Mouse (Mus musculus) thymus, adult 18-20 months (tissue): Measurements from ENCODE around the gene 1110032A03Rik.
A peak's percentile ranks its signal among the peaks of the same experiment; 100 is the strongest.

Source experiments
- DNase-seq, 2 experiments: peaks; one replicate each; pipeline ENCODE4 v3.0.0; 2022; ENCODE audit warnings: mixed read lengths in 2 of 2

Gene 1110032A03Rik

GRCm38 (mm10) chr9:50770011-50770410 lies 5.3 kb downstream of the 1110032A03Rik start:
- no peak for DNase-seq

GRCm38 (mm10) chr9:50768107-50769002 lies 7.0 kb downstream of the 1110032A03Rik start, which contains the start of gene Fdxacb1:
Fdxacb1 (plus strand) TSS chr9:50768236.
- DNase-seq, result peak; percentile 94 to 97

GRCm38 (mm10) chr9:50767531-50768106 lies 7.7 kb downstream of the 1110032A03Rik start:
- DNase-seq, result no peak

- no peak for DNase-seq
Measured at GRCm38 (mm10) chr9:50763331-50763730, 12.0 kb downstream of the 1110032A03Rik start.

GRCm38 (mm10) chr9:50761520-50762243 lies 13.6 kb downstream of the 1110032A03Rik start:
- DNase-seq, result no peak

- no peak for DNase-seq
Measured at GRCm38 (mm10) chr9:50756711-50757110, 18.6 kb downstream of the 1110032A03Rik start.

GRCm38 (mm10) chr9:50753947-50754346 lies 21.4 kb downstream of the 1110032A03Rik start:
- no peak for DNase-seq

- DNase-seq, result no peak
Measured at GRCm38 (mm10) chr9:50752784-50753615, 22.3 kb downstream of the 1110032A03Rik start.

GRCm38 (mm10) chr9:50752054-50752602 lies 23.2 kb downstream of the 1110032A03Rik start, which contains the start of gene Hspb2:
Hspb2 (minus strand) TSS chr9:50752354.
- DNase-seq, result no peak

- no peak for DNase-seq
Measured at GRCm38 (mm10) chr9:50751323-50751722, 24.0 kb downstream of the 1110032A03Rik start, which contains the start of gene Cryab. Cryab (plus strand) TSS chr9:50751325.

- no peak for DNase-seq
Measured at GRCm38 (mm10) chr9:50750706-50751105, 24.6 kb downstream of the 1110032A03Rik start.

- no peak for DNase-seq
Measured at GRCm38 (mm10) chr9:50746214-50746677, 29.1 kb downstream of the 1110032A03Rik start, which contains the start of gene 2310030G06Rik. 2310030G06Rik (minus strand) TSS chr9:50746536.

GRCm38 (mm10) chr9:50745806-50746205 lies 29.5 kb downstream of the 1110032A03Rik start:
- DNase-seq, result no peak

- no peak for DNase-seq
Measured at GRCm38 (mm10) chr9:50742744-50743143, 32.6 kb downstream of the 1110032A03Rik start.

GRCm38 (mm10) chr9:50742261-50742660 lies 33.1 kb downstream of the 1110032A03Rik start:
- DNase-seq, result no peak

GRCm38 (mm10) chr9:50740867-50741784 lies 34.2 kb downstream of the 1110032A03Rik start:
- DNase-seq, result no peak

GRCm38 (mm10) chr9:50738914-50739870 lies 36.1 kb downstream of the 1110032A03Rik start, which contains the start of gene Dixdc1:
Dixdc1 (minus strand) TSS chr9:50739517.
- DNase-seq, result peak; percentile 67 to 80

GRCm38 (mm10) chr9:50734989-50735388 lies 40.3 kb downstream of the 1110032A03Rik start:
- DNase-seq, result no peak

GRCm38 (mm10) chr9:50732560-50732959 lies 42.8 kb downstream of the 1110032A03Rik start:
- DNase-seq, result no peak
